Mouse (Mus musculus): ENCODE data around the gene Tspan6.

DNA sequence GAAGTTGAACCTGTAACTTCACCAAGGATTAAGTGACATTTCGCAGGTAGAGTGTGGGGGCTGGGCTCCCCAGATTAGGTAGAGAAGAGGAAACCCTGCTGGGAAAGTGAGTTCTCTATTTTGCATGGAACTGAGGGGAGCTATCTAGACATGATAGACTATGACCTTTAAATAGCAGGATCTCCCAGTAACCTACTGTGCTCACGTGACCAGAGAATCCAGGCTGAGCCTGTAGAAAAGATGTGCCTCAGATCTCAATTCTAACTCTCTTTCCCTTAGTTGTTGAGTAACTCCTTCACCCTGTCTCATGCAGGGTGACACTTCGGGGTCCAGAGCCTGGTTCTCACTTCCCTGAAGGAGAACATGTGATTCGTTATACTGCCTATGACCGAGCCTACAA, 28.5 kb upstream of the Tspan6 start:
- TF ChIP-seq CTCF (IDR thresholded peaks at IDR 0.05; ENCODE audit: low read depth), result no peak
- no peak for TF ChIP-seq EP300 (IDR thresholded peaks at IDR 0.05; ENCODE audit: low read depth)
